Mouse (Mus musculus): ENCODE data around the gene Rhox1. TPM values are rescaled to one million over a fixed set of nuclear protein-coding genes. Genes with fewer than 3 reads are reported as not detected.
A peak's percentile ranks its signal among the peaks of the same experiment; 100 is the strongest.
"Not testable (repeated sequence)": the region's sequence is repeated elsewhere in the genome, so short reads cannot be mapped to it uniquely, and the experiment has no call there.

Rhox1 gene
- not detected for total RNA-seq (2021)
- long read RNA-seq, experiment 1: 0 reads
- long read RNA-seq, experiment 2: 0 reads

GRCm38 (mm10) chrX:37222158-37222557 lies at the start of gene Rhox1:
Rhox1 (minus strand) TSS chrX:37222258.
- not testable (repeated sequence) for DNase-seq

GRCm38 (mm10) chrX:37265038-37265437 lies 43.0 kb upstream of the Rhox1 start, which contains the start of gene Rhox4a:
Rhox4a (plus strand) TSS chrX:37265338.
- not testable (repeated sequence) for DNase-seq

GRCm38 (mm10) chrX:37249619-37250018 lies 27.6 kb upstream of the Rhox1 start, which contains the start of gene Rhox3a:
Rhox3a (plus strand) TSS chrX:37249919.
- not testable (repeated sequence) for DNase-seq

- DNase-seq: not testable (repeated sequence)
Measured at GRCm38 (mm10) chrX:37244676-37245075, 22.6 kb upstream of the Rhox1 start, which contains the start of gene Rhox2a. Rhox2a (plus strand) TSS chrX:37244976.

- no peak for DNase-seq
Measured at GRCm38 (mm10) chrX:37210941-37211340, 11.1 kb downstream of the Rhox1 start, which contains the start of gene Gm9. Gm9 (minus strand) TSS chrX:37211041.

- DNase-seq: no peak
Measured at GRCm38 (mm10) chrX:37198676-37199075, 23.4 kb downstream of the Rhox1 start.

- DNase-seq: peak in 1 of 2 experiments; percentile 28
Measured at GRCm38 (mm10) chrX:37191744-37192379, 30.2 kb downstream of the Rhox1 start.

- peak; percentile 86 to 87 for DNase-seq
Measured at GRCm38 (mm10) chrX:37191105-37191743, 30.8 kb downstream of the Rhox1 start, which contains the start of the genes Ndufa1 and Rnf113a1. Ndufa1 (minus strand) TSS chrX:37191163. Rnf113a1 (plus strand) TSS chrX:37191245.

- no peak for DNase-seq
Measured at GRCm38 (mm10) chrX:37190755-37191104, 31.3 kb downstream of the Rhox1 start.

- not testable (repeated sequence) for DNase-seq
Measured at GRCm38 (mm10) chrX:37184401-37184800, 37.7 kb downstream of the Rhox1 start.

GRCm38 (mm10) chrX:37168742-37169141 lies 53.3 kb downstream of the Rhox1 start, which contains the start of gene Akap14:
Akap14 (minus strand) TSS chrX:37168842.
- no peak for DNase-seq

GRCm38 (mm10) chrX:37167085-37167484 lies 55.0 kb downstream of the Rhox1 start:
- DNase-seq: peak; percentile 44 to 55

Other genes starting within 250 kb of the Rhox1 start
- gene Sept6, start 230.5 kb downstream of the Rhox1 start, total RNA-seq (2021): 1 to 10 TPM; 4.1 to 7.5 TPM
- gene Sowahd, start 173.4 kb downstream of the Rhox1 start, total RNA-seq (2021): not detected
- gene Rpl39, start 136.9 kb downstream of the Rhox1 start, total RNA-seq (2021): 100 to 1,000 TPM; 299 to 335 TPM
- 1 to 10 TPM; 6.6 to 9.8 TPM for gene Upf3b, start 111.9 kb downstream of the Rhox1 start, total RNA-seq (2021)
- gene Nkap, start 95.5 kb downstream of the Rhox1 start, total RNA-seq (2021): 10 to 100 TPM in 1 of 2 experiments, 1 to 10 TPM in 1; 9.8 to 11.6 TPM
- gene Akap14, start 53.4 kb downstream of the Rhox1 start, total RNA-seq (2021): not detected
- 100 to 1,000 TPM; 829 to 884 TPM for gene Ndufa1, start 31.1 kb downstream of the Rhox1 start, total RNA-seq (2021)
- gene Rnf113a1, start 31.0 kb downstream of the Rhox1 start, total RNA-seq (2021): 1 to 10 TPM; 1.4 to 1.6 TPM
- gene Gm9, start 11.2 kb downstream of the Rhox1 start, total RNA-seq (2021): not detected
- gene Rhox2a, start 22.7 kb upstream of the Rhox1 start, total RNA-seq (2021): not detected
- gene Rhox3a, start 27.7 kb upstream of the Rhox1 start, total RNA-seq (2021): not detected
- gene Rhox4a, start 43.1 kb upstream of the Rhox1 start, total RNA-seq (2021): not detected
- not detected for gene Rhox3a2, start 157.8 kb upstream of the Rhox1 start, total RNA-seq (2021)
- not detected for gene Rhox4a2, start 168.6 kb upstream of the Rhox1 start, total RNA-seq (2021)
- gene Rhox2b, start 189.8 kb upstream of the Rhox1 start, total RNA-seq (2021): not detected
- not detected for gene Rhox4b, start 210.2 kb upstream of the Rhox1 start, total RNA-seq (2021)
- not detected for gene Rhox2c, start 231.4 kb upstream of the Rhox1 start, total RNA-seq (2021)
- not detected for gene Rhox3c, start 236.3 kb upstream of the Rhox1 start, total RNA-seq (2021)